Mouse (Mus musculus): Measurements from ENCODE around the gene Tmod1.

The Tmod1 gene

DNA sequence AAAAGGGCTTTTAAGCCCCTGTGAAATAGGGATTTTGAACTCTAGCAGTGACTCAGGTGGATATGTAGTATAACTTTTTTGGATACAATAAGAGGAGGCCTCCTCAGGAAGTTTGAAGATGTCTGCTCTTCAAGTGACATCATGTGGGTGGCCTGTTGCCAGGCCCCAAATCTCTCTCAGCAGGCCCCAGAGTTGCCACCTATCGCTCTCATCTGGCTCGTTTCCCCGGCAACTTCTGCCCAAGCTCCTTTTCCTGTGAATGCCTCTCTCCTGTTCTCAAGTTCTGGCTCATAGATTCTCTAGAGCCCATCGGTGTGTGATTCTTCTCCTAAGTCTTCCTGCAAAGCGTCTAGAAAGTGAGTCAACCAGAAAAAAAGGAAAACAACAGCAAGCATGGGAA is 17.4 kb downstream of the Tmod1 start:
- no peak for DNase-seq

DNA sequence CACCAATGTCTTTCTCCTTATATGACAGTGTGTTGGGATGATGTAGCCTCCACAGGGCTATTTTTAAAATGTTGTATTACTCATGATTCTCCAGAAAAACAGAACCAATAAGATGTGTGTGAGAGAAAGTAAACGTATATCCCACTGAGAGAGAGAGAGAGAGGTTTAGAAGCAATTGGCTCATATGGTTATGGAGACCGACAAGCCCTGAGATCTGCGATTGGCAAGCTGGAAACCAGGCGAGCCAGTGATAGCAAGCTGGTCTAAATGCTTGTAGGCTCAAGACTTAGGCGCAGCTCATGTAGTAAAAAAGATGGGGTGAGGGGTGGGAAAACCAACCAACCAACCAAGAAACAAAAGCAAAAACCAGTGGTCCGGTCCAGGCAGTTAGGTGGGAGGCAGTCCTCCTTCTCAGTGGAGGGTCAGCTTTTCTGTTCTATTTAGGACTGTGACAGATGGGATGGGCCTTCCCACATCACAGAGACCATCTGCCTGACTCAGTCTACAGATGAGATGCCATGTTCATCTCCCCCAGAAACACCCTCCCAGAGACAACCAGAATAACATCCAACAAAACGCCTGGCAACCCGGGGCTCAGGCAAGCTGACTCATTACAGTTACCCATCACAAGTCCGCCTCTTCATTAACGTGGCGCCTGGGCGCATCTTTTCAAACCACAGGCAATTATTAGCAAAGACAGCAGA is 22.7 kb downstream of the Tmod1 start:
- DNase-seq, result peak; percentile 29

DNA sequence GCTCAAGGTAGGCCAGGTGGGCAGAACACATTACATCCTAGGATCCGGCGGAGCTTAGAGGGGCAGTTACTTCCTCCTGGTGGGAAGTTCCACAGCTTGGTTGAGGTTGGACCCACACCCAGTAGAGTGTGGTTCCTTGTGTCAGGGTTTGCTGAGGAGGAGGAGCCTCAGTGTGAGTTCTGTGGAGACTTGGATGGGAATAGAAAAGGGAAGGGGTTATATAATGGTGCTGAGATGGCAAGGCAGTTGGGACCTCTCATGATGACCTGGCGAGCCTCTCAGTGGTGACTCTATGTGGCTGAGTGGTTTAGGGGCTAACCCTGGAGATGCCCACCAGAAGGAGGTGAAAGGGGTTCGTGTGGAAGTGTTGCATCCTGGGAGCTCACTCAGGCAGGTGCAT is 25.1 kb downstream of the Tmod1 start:
- DNase-seq, result no peak

DNA sequence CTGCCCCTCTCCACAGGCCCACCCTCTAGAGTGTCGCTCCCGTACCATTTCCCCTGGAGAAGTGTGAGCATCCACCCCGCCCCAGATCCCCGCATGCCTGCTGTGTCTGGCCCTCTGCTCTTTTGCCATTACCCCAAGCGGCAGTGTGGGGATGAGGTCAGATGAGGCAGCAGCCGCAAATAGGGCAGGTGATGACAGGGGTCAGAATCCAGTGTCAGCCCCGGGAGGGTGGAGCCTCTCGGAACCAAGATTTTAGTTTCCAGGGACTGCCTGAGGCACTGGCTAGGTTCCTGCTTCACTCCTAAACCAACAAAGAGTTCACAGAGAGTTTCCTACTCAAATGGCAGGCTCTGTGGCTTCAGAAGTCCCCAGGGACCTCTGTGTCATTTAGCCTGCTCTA is 25.5 kb downstream of the Tmod1 start:
- no peak for DNase-seq

DNA sequence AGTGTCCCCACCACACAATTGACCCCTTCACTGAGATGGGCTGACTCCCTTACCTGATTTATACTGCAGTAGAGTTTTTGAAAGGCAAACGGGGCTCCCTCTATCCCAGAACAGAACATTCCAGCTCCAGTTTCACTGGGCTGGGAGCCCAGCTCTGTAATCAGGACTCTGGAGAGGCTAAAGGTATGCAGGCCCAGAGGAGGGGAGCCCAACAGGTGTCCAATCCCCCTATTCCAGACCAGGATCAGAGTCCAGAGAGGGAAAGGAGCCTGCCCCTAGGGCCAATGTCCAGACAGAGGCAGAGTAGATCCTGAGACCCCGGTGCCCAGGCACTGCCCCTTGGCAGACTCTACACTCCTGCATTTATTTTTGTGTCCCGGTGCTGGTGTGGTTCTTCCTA is 26.2 kb downstream of the Tmod1 start:
- DNase-seq, result no peak

DNA sequence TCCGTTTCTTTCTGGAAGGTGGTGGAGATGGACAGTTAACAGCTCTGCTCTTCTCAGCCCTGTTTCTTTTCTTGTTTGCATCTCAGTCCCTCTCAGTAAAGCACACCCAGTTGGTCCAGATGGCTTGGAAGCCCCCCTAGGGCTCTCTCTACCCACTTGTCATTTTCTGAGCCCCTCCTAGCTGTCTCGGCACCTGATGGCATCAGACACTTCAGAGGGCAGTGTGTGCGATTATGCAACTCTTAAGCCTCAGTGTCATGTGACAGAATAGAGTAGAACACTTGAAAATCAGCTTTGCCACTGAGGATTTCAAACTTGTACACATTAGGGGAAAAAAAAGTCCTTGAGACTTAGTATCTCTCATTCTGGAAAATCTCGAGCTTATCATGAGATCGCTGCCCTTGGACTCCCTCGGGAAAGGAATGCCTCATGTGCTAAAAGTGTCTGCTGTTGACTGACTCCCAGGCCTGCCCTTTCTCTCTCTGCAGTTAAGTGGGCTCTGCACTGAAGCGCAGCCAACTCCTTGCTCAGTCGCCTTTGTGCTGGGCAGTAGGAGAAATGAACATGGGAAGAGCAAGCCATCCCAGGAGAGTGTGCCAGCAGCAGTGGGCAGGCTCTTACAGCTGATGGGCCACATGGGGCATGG is 27.1 kb downstream of the Tmod1 start:
- no peak for DNase-seq

DNA sequence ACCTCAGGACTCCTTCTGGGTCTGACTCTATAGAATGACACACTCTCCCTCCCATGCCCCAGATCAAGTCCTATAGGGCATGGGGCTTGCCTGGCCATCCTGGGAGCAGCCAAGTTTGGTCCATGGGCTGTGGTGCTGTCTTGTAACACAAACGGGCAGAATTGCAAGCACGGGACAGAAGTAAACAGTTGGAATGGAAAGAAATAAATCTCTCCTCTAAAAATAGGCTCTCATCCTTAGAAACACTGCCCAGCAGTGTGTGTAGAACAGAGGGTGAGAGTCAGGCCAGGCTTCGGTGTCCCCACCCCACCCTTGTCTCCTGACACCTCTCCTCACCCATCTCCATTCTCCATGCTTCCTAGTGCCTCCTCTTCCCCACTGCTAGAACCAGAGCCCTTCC is 29.3 kb downstream of the Tmod1 start:
- DNase-seq, result no peak

DNA sequence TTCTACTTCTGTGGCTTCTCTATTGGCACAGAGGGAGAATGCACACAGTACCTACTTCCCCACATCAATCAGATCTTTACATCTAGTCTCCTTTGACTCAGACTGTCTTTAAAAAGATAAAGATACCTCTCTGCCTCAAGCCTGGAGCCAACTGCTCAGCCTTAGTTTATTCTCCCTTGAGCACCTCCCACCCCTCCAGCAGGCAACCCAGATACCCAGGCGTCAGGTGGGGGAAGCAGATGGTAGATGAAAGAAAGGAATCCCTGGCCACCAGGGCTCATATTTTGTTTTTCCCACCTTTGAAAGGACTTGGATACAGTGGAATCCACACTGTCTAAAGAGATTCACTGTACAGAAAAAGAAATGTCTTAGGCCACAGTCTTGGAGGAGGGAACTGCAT is 29.8 kb downstream of the Tmod1 start:
- no peak for DNase-seq

DNA sequence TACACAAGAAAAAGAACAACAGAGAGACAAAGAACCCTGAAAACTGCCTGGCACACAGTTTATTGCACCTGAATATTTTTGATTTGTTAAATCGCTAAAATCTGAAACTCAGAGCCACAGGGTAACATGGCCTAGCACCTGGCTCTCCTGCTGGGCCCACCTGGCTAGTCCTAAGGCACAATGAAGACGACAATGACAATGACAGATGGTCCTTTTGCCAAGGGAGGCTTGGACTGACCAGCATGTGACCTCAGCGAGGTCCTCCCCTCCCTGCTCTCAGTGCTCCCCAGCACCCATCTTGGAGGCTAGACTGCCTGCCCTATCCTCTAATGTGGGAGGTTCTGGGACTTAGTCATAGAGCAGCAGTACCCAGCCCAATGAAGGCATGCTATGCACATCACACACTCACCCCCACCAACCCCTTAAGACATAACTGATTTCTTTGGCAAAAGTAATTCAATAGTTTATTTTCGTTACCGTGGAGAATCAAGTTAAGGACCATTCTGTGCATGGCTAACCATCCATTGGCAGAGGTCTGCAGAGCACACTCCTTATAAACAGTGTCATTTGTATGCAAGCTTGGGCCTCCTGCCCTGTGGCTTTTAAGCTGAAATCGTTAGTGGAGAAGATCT is 31.2 kb downstream of the Tmod1 start:
- no peak for DNase-seq

DNA sequence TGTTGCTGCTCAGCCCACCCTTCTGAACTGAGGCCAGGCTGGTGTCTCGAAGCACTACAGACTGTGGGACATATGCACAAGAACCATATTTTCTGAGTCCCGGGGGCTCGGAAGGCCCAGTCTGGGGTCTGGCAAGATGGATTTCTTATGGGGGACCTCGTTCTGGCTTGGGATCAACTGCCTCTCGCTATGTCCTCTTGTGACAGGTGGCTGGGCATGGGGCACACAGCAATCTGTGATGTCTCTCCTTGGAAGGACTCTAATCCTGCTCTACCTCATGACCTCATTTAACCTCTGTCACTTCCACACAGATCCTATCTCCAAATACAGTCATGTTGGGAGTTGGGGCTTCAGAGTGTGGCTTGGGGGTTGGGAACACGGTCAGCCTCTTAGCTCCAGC is 33.9 kb downstream of the Tmod1 start:
- no peak for DNase-seq

DNA sequence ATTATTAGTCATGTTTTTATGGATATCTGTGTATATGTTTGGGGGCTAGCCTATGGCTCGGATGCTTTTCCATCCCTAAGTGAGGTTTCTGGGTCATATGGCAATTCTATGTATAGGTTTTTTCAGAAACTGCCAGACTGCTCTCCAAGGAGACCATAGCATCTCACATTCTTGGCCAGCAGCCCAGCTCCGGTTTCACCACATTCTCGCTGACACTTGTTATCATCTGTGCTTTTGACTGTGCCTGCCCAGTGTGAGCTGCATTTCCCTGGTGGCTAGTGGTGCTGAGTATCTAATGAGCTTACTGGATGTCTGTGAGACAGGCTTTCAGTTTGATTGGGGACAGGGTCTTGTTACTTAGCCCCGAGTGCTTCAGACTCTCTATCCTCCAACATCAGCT is 35.0 kb downstream of the Tmod1 start:
- DNase-seq, result peak; percentile 29

DNA sequence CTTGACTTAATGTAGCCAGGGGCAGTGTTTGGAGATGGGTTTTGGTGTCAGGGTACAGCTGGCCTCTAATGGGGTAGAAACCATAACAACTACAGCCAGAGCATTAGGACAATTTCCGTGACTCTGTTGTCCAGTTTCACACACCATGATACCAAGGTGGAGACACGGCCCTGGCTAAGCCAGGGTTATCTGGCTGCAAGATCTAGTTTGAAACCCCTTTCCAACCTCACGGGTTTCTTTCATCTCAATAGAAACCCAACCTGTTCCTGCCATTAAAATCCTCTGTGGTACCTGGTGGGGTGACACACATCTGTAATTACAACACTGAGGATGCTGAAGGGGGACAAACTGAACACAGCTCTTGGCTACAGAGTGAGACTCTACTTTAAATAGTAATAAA is 36.9 kb downstream of the Tmod1 start:
- DNase-seq, result no peak

DNA sequence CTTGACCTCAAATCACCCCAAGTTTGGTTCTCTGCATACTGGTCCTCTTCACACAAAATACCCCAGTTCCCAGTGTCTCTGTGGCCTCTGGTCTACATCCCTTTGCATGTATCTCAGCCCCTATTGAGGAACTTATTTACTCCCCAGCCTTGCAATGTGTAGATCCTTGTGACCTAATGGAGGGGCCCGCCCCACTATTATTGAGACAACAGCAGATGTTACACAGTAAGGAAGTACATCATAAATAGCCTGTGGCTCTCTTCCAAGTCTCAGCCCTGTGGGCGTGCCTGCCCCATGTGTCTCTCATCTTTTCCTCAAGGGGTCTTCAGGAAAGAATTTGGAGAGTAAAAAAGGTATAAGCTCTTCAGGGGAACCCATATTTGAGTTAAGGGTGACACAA is 38.2 kb downstream of the Tmod1 start:
- no peak for DNase-seq

DNA sequence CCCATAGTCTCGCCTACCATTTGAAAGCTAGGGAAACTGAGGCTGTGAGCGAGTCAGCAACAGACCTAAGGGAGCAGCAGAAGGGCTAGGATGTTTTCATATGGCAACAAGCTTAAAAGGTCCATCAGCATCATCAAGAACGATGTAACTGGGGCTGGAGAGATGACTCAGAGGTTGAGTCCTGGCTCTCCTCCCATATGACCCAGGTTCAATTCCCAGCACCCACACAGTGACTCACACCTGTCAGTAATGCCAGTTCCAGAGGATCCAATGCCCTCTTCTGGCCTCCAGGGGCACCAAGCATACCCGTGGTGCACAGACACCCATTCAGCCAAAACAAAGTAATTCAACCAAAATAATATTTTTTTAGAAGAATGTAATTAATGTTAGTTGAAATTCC is 41.5 kb downstream of the Tmod1 start:
- no peak for DNase-seq

DNA sequence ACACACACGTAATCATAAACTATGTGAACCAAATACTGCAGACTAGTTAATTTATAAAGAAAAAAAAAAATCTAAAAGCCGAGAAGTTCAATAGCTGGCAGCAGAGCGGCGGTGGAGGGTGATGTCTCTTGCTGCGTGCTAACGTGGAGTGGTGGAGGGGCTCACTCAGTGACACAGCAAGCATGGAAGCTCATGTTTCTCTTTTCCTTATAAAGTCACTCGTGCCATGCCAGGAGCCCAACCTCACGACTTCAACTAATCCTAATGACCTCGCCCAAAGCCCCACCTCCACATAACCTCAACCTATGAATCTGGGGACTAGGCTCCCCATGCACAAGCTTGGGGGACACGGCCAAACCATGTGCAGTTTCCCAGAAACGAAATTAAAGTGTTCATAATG is 43.8 kb downstream of the Tmod1 start:
- no peak for DNase-seq

DNA sequence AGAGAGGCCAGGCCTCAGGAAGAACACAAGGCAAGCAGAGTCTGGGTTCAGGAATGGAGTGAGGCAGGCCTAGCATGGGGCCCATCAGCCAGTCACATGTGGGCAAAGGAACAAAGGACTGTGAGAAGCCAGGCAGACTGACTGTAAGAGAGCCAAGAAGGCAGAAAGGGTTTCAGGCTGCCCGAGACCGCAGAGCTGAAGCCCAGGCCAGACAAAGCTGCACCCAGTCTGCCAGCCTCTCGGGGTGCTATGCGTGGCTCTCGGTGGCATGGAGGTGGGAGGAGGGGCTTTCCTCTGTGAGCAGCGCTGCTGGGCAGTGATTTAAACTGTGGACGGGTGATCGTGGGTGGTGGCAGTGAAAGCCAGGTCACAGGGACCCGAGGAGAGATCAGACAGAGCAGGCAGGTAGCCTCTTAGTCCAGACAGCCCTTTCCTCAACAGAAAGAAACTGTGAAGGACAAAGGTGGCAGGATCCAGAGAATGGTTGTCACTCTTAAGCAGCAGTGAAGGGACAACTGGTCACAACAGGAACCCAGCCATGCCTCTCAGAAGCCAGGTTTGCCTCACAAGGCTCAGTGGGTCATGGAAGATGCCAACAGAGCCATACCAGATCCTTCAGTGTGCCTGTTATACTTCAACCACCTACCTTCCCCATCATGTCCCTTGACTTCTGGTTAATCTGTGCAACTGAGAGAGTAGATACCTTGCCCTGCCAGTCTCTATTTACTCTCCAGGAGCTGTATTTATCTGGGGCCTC is 45.9 kb downstream of the Tmod1 start:
- DNase-seq, result no peak

DNA sequence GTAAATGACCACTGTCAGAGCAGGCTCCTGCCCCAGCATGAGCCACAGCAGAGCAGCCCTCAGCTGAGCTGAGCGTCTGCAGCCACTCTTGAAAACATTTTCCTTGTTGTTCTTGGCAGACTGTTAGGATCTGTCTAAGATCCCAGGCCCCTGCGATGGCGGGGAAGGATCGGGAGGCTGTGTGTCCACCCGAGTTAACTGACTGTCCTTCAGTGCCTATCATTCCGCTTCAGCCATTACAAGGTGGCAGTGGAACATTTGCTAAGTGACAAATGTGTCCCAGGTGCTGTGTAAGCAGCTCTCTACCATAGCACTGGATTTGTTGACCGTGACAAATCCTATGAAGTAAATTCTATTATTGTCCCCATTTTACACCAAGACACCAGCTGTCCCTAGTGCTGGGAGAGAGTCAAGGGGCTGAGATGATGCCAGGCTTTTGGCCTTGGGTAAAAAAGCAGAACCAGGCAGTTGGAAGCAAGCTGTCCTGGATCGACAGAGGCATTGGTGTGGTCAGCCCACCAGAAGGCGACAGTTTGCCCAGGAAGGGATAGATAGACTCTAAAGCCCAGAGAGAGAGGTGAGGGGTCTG is 46.6 kb downstream of the Tmod1 start:
- no peak for DNase-seq

DNA sequence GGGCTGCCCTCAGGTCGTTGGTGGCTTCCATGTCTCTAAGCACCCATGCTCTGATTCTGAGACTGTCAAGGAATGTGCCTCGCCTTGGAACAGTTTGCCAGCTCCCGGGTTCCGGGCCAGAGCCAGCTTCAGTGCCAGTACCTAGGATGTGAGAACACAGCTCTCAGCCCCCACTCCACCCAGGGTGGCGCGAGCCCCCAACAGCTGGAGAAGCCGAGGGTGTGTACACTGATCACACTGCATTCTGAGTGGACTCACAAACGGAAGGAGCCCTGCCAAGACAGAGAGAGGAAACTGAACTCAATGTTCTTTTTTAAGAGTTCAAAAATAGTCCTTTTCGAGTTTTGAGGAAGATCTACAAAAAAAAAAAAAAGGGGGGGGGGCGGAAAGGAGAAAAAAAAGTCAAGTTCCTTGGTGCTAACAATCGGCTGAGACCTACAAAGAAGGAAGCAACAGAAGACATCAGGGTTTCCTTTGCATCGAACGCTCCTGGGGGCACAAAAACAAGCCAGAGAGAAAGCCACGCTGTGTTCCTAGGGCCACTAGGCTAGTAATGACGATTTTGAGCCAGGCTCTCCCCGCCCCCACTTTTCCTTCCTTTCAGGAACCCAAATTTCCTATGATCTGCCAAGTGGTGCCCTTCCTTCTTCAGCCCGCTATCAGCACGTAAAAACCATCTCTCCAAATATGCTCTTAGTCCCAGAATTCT is 48.1 kb downstream of the Tmod1 start:
- DNase-seq, result no peak

DNA sequence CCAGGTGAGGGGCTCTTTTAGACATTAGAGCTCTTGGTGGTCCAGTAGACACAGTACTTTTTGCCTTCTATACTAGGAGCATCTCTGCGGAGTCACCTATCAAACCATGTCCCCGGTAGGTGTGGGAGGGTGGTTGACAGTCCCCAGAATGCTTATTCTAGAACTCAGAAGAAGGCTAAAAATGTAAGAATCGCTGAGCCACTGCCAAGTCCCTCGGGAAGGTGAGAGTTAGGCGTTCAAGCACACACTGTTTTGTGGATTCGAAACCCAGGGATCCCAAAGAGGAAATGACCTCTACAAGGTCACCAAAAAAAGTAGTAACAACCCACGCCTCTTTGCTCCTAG is 48.7 kb downstream of the Tmod1 start:
- no peak for DNase-seq

DNA sequence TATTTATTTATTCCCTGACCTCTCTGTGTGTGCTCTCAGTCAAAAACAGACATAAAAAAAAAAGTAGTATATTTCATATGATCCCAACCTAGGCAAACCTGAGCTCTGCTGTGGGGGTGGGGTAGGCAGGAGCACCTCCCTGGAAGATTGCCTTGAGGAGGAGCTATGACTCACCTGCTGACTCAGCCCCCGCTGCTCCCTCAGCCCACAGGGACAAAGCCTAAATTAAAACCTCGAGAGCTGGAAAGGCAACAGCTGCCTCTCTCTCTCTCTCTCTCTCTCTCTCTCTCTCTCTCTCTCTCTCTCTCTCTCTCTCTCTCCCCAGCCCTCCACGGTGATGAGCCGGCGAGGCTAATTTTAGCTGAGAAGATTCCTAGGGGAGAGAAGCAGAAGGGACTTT is 49.1 kb downstream of the Tmod1 start:
- no peak for DNase-seq

DNA sequence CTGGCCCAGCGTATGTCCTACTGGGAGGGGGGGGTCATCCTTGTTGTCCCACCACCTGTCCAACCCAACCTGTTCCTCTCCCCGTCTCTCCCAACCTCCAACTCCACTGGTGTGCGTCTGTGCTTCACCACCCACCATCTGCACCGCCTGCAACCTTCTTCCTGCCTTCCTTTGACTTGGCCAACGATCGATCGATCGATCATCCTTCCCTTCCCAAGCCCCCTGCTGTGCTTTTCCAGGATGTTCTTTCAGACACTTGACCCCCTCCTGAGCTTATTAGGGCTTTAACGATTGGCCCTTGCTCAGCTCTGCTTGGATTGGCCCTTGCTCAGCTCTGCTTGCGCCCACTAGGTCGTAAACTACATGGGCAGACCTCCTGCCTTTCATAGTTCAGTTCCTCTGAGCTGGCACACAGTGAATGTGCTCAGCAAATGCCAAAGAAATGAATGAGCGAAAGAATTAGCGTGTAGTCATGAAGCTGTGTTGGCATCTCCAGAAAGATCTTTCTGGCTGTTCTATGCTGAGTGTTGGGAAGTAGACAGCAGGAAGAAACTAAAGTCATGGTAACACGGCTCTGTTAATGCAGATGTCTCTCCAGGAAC is 50.9 kb downstream of the Tmod1 start:
- no peak for DNase-seq

DNA sequence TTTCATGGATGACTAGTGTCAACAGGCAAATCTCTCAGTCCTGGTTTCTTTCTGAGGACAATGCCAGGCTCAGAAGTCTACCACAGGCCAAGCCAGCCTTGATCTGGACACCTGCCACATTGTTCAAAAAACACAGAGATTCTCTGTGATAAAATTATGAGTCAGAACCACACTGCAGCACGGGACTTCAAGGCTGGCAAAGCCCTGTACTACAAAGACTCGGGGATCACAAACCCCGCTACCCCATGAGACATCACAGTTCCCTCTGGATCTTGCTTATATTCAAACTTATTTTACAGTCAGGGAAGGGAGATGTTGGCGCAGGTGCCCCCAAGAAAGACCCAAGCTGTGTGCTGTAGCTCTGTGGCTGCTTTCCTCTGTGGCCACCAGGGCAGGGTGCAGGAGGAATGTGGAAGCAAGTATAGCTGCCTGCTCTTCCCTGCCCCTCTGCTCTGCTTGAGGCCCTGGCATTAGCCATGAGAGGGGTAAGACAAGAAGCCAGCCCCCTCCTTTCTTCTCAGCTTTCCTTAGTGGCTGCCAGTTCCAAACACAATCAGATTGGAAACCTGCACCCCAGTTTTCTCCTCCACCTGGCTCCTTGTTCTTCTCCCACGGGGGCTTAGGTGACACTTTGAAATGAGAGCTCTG is 53.8 kb downstream of the Tmod1 start:
- DNase-seq, result no peak
